Mouse (Mus musculus) kidney, adult 2 months (tissue): ENCODE data around the gene Fnip2. TPM values are rescaled to one million over a fixed set of nuclear protein-coding genes. Genes with fewer than 3 reads are reported as not detected.

Experiments used
- DNase-seq: peaks from one replicate; pipeline ENCODE4 v3.0.0; 2021
- H3K27ac ChIP-seq: fragments of 200-500 bp; 2 replicates; pipeline ENCODE4 v1.5.1; 2012; ENCODE audit warnings: low read depth, low read length, control low read depth, inconsistent platforms; ENCODE audit not compliant: insufficient read depth
- H3K27me3 ChIP-seq: fragments of 200-500 bp; replicated peaks from 2 replicates; pipeline ENCODE4 v1.6.1; 2012; ENCODE audit warnings: mild to moderate bottlenecking, moderate library complexity, low read length, inconsistent platforms; ENCODE audit not compliant: control insufficient read depth, insufficient read depth
- H3K36me3 ChIP-seq: fragments of 200-500 bp; 2 replicates; pipeline ENCODE4 v1.6.1; 2012; ENCODE audit warnings: mild to moderate bottlenecking, moderate library complexity, low read length, inconsistent platforms; ENCODE audit not compliant: control insufficient read depth, insufficient read depth
- H3K4me1 ChIP-seq: fragments of 200-500 bp; 2 replicates; pipeline ENCODE4 v1.6.1; 2011; ENCODE audit warnings: low read length; ENCODE audit not compliant: control insufficient read depth, insufficient read depth
- H3K4me3 ChIP-seq: fragments of 200-500 bp; 2 replicates; pipeline ENCODE4 v1.5.1; 2011; ENCODE audit warnings: mild to moderate bottlenecking, low read depth, low read length, control low read depth; ENCODE audit not compliant: insufficient read depth
- CTCF ChIP-seq: fragments of 200-500 bp; conservative IDR thresholded peaks from 2 replicates; pipeline ENCODE4 v1.5.1; 2011; ENCODE audit warnings: low read depth, mild to moderate bottlenecking, control low read depth, low read length, moderate library complexity, mixed read lengths; ENCODE audit not compliant: insufficient read depth, insufficient read length
- POLR2A ChIP-seq: fragments of 200-500 bp; IDR thresholded peaks from one replicate; pipeline ENCODE4 v1.6.1; 2011; ENCODE audit warnings: low read depth, low read length, control low read depth
- WGBS: fragments of 180-500 bp; shearing (Covaris S2); methylation state at CpG from one replicate; pipeline ENCODE4 v1.1.7; 2018; 5-methylcytosine and 5-hydroxymethylcytosine counted together
- polyA plus RNA-seq: library from polyadenylated mRNA; depleted of rRNA; stranded (reverse); fragments of >200 nt; gene quantifications from 2 replicates; pipeline ENCODE4 v1.2.3, GENCODE M21; 2012

Gene Fnip2
- polyA plus RNA-seq, 1 experiment: 18.9 TPM

DNA sequence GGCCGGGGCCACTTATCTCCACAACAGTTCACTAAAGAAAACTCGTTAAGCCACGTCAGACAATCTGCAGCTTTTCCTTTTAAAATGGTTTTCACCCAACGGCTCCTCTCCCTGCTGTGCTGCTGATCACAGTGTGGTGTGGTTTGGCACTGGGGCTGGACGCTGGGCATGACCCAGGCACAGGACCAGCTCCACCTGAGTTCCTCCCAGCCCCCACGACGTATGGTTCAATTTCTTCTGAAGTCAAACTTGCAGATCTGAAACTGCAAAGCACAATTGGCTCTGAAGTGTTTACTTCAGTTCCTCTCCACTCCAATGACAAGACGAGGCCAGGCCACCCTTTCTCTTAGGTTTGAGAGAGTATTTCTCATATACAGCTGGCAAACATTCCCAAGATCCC is 39.1 kb downstream of the Fnip2 start:
- no peaks in the 10 kb centered on the region for H3K27me3 ChIP-seq
- no peak for TF ChIP-seq POLR2A
- no peak for TF ChIP-seq CTCF
- 56% methylated on average over 8 of the region's 8 CpGs for WGBS
- DNase-seq: no peak
- H3K4me3 ChIP-seq: no peak overlapping the region
- no peak overlapping the region for H3K27ac ChIP-seq
- peaks cover 13% of the 10 kb centered on the region for H3K4me1 ChIP-seq
- H3K36me3 ChIP-seq: no peaks in the 10 kb centered on the region

- Histone ChIP-seq H3K27me3 (no peaks in the 10 kb centered on the region), H3K27ac (no peak overlapping the region), H3K4me1 (peaks cover 13% of the 10 kb centered on the region), H3K4me3 (no peak overlapping the region), H3K36me3 (no peaks in the 10 kb centered on the region)
- TF ChIP-seq POLR2A: no peak
- TF ChIP-seq CTCF: no peak
- WGBS: 35% methylated on average over 8 of the region's 8 CpGs
- peak; percentile 55 for DNase-seq
Observed at GRCm38 (mm10) chr3:79527921-79528320, 39.7 kb downstream of the Fnip2 start.

DNA sequence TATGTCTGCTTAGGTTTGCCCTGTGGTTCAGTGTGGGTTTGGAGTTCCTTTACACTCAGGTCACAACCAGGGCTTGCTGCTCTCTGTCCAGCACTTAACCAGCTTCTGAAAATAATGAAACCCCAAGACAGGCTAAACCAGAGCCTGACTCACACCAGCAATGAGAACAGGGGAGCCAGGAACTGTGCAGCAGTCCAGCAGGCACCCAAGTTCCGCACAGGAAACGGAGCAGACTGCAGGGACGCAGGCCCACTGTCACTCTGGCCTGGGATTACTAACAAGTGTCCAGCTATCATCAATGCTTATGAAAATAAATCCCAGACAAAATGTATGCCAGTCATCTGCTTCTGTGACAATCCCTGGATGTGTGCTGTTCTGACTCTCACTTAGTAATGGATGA is 40.1 kb downstream of the Fnip2 start:
- no peak for DNase-seq
- H3K27me3 ChIP-seq: no peaks in the 10 kb centered on the region
- WGBS: 88% methylated on average over 3 of the region's 3 CpGs
- no peaks in the 10 kb centered on the region for H3K36me3 ChIP-seq
- H3K27ac ChIP-seq: no peak overlapping the region
- no peak overlapping the region for H3K4me3 ChIP-seq
- H3K4me1 ChIP-seq: peaks cover 13% of the 10 kb centered on the region
- TF ChIP-seq POLR2A (no peak), CTCF (no peak)

DNA sequence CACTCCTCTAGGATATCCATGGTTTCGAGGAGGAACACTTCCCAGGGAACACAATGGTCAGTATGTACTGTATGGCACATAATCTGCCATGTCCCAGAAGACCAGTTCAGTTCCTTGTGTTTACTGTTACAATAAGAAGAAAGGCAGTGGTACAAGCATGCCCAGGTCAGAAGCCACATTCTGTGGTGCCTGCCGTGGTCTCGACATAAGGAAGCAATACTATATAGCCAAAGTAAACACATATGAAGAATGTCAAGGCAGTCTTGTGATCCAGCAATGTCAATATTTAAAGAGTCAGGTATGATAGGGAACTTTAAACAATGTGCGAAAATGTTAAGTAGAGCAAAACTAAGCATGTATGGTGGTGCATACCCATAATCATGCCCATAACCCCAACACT is 44.2 kb downstream of the Fnip2 start:
- Histone ChIP-seq H3K4me1 (peaks cover 21% of the 10 kb centered on the region), H3K27ac (no peak overlapping the region), H3K36me3 (no peaks in the 10 kb centered on the region), H3K4me3 (no peak overlapping the region), H3K27me3 (no peaks in the 10 kb centered on the region)
- TF ChIP-seq CTCF (no peak), POLR2A (no peak)
- no peak for DNase-seq
- WGBS: 86% methylated on average over 4 of the region's 4 CpGs

GRCm38 (mm10) chr3:79519862-79520261 is 47.7 kb downstream of the Fnip2 start:
- peak overlapping the region; percentile 25; the same call in 1 of the 2 replicates for H3K27ac ChIP-seq
- no peak for DNase-seq
- no peak overlapping the region for H3K4me3 ChIP-seq
- WGBS: 31% methylated on average over 9 of the region's 9 CpGs
- no peaks in the 10 kb centered on the region; the same call in 1 of the 2 replicates for H3K36me3 ChIP-seq
- H3K4me1 ChIP-seq: peaks cover 31% of the 10 kb centered on the region
- no peak for TF ChIP-seq POLR2A
- no peak for TF ChIP-seq CTCF
- H3K27me3 ChIP-seq: no peaks in the 10 kb centered on the region

DNA sequence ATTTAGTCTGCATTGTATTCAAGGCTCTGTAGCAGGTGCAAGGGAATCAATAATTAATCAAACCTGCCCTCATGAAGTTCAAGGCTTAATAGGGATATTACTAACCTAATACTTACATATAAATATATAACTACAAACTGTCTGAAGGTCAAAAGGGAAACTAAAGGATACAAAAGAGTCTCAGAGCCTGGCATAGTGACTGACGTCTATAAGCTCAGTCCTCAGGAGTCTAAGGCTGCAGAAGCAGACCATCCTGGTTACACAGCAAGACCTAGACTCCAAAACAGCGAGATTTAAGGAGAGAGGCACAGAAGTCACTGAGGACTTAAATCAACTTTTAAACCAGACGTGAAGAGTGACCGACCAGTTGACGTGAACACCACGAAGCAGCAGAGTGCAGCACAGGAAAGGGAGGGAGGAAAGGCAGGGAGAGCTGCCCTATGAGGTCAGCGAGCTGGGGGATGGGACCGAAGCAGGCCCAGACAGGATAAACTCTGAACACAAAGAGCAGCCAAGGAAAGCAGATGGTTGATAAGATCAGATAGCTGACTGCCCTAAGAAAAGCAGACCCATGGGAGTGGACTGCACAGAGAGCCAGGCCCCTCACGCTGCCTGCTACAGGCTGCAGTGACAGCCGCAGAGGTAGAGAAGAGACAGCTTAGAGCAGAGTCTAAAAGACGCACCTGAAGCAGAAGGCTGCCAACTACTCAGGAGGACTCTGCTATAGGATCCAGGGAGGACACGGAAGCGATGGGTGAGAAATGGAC is 48.7 kb downstream of the Fnip2 start:
- peak; percentile 86 for DNase-seq
- Histone ChIP-seq H3K36me3 (no peaks in the 10 kb centered on the region; the same call in 1 of the 2 replicates), H3K27me3 (no peaks in the 10 kb centered on the region), H3K4me1 (peaks cover 31% of the 10 kb centered on the region), H3K27ac (peak overlapping the region; percentile 25), H3K4me3 (no peak overlapping the region)
- WGBS: 15% methylated on average over 13 of the region's 13 CpGs
- TF ChIP-seq POLR2A: no peak
- TF ChIP-seq CTCF: peak; percentile 59

DNA sequence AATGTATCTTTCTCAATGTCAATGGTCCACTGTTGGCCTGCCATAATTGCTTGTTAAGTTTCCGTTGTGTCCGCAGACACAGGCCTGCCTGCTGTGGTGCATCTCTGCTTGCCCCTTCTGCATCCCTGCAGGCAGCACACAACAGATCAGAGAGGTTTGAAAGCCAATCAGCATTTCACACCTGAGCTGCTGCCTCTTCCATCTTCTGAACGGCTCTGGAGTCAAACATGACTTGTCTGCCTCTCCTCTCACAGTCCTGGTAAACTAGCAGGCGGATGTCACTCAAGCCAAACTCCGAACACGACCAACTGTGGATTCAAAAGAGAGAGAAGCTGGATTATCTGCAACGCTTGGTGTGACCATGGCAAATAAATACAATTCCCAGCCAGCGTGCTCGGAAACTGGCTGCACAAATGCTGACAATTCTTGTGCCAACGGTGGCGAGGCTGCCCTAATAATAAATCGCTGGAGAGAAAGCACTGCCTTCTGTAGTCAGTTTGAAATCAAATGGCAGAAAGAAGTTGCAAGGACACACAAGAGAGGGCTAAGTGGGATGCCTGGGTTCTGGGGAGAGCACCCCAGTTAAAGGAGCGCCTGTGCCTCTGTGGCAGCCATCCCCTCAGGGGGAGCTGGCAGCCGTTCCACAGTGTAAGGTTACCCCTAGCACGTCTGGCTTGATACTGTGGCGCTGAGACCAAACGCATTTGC is 49.6 kb downstream of the Fnip2 start:
- Histone ChIP-seq H3K27me3 (no peaks in the 10 kb centered on the region), H3K4me3 (no peak overlapping the region), H3K4me1 (peaks cover 31% of the 10 kb centered on the region), H3K36me3 (no peaks in the 10 kb centered on the region; the same call in 1 of the 2 replicates), H3K27ac (peak overlapping the region; percentile 9; the same call in 1 of the 2 replicates)
- TF ChIP-seq CTCF (no peak), POLR2A (no peak)
- 53% methylated on average over 17 of the region's 17 CpGs for WGBS
- DNase-seq: no peak
